Mouse (Mus musculus) lung, postnatal 4 days (tissue): ENCODE data around the gene Gpc1.

Experiments used
- DNase-seq, 2 experiments: peaks; one replicate each; pipeline ENCODE4 v3.0.0; 2021

The Gpc1 gene

GRCm38 (mm10) chr1:92888901-92889655 is 57.6 kb downstream of the Gpc1 start:
- DNase-seq = no peak

- DNase-seq = no peak
Measured at GRCm38 (mm10) chr1:92892791-92893190, 61.3 kb downstream of the Gpc1 start.

GRCm38 (mm10) chr1:92893896-92894295 is 62.5 kb downstream of the Gpc1 start:
- DNase-seq = no peak

GRCm38 (mm10) chr1:92895089-92895488 is 63.6 kb downstream of the Gpc1 start:
- DNase-seq = peak; percentile 76 to 77

- DNase-seq = peak; percentile 73 to 78
Measured at GRCm38 (mm10) chr1:92902786-92903185, 71.3 kb downstream of the Gpc1 start, which contains the start of gene Ankmy1. Gene Ankmy1 (minus strand): TSS chr1:92902906.

- peak in 1 of 2 experiments; percentile 16 for DNase-seq
Measured at GRCm38 (mm10) chr1:92903627-92904026, 72.2 kb downstream of the Gpc1 start.

- DNase-seq = no peak
Measured at GRCm38 (mm10) chr1:92905703-92906310, 74.4 kb downstream of the Gpc1 start.

- peak; percentile 91 to 96 for DNase-seq
Measured at GRCm38 (mm10) chr1:92906779-92907631, 75.6 kb downstream of the Gpc1 start, which contains the start of gene Dusp28. Gene Dusp28 (plus strand): TSS chr1:92906981.

- DNase-seq = no peak
Measured at GRCm38 (mm10) chr1:92907632-92908360, 76.4 kb downstream of the Gpc1 start.

GRCm38 (mm10) chr1:92908664-92909063 is 77.2 kb downstream of the Gpc1 start:
- DNase-seq = no peak

- no peak for DNase-seq
Measured at GRCm38 (mm10) chr1:92909068-92909467, 77.6 kb downstream of the Gpc1 start.
